ENCODE assay signal across 8 mouse cellular contexts in the genomic region with DNA sequence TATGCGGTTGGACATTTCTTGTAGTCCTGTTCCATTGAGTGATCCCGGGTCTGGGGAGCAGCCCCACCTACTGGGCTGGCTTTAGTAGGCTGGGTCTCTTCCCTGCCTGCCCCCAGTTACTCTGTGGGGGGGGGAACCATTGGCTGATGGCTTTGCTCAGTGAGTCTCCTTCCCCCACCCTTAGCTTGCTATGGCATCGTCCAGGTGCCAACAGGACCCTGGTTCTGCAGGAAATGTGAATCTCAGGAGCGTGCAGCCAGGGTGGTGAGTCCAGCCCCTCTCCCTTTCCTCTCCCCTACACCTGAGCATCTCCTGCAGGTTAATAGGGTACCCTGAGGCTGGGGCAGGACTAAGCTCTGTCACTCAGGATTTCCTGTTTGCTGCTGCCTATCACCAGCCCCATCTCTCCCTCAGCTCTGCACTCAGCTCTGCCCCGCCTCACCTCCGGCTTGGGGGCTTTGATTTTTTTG. TPM values are rescaled to one million over a fixed set of nuclear protein-coding genes. Genes with fewer than 3 reads are reported as not detected.
DNase-seq lines count a peak whose midpoint lies in the region; ATAC-seq and TF ChIP-seq lines count a peak whose summit lies in the region.

No protein-coding gene starts in this region.

- peak; percentile 32 for TF ChIP-seq CTCF in heart, postnatal 0 days (IDR thresholded peaks at IDR 0.05; ENCODE audit: low read depth)

- TF ChIP-seq EP300 in heart, postnatal 0 days (IDR thresholded peaks at IDR 0.05; ENCODE audit: low read depth) = no peak

- peak overlapping the region; percentile 92 for H3K4me3 ChIP-seq in heart, postnatal 0 days (ENCODE audit: low read depth, low read length)
- H3K4me3 ChIP-seq in limb, embryonic 15.5 days = peak overlapping the region; percentile 87
- peak overlapping the region; percentile 78 for H3K4me3 ChIP-seq in stomach, embryonic 15.5 days (replicated peaks)

- H3K4me1 ChIP-seq in heart, postnatal 0 days (ENCODE audit: control insufficient read depth, insufficient read depth) = peaks cover 23% of the 10 kb centered on the region
- H3K4me1 ChIP-seq in limb, embryonic 15.5 days = peaks cover 54% of the 10 kb centered on the region
- peaks cover 46% of the 10 kb centered on the region for H3K4me1 ChIP-seq in stomach, embryonic 15.5 days

- peaks cover 30% of the 10 kb centered on the region for H3K36me3 ChIP-seq in heart, postnatal 0 days (replicated peaks; ENCODE audit: control insufficient read depth, insufficient read depth, low read length)
- peaks cover 42% of the 10 kb centered on the region for H3K36me3 ChIP-seq in limb, embryonic 15.5 days
- peaks cover 24% of the 10 kb centered on the region for H3K36me3 ChIP-seq in stomach, embryonic 15.5 days

- peak overlapping the region; percentile 84 for H3K4me2 ChIP-seq in heart, postnatal 0 days (ENCODE audit: low read depth, low read length)
- H3K4me2 ChIP-seq in limb, embryonic 15.5 days = peak overlapping the region; percentile 69
- H3K4me2 ChIP-seq in stomach, embryonic 15.5 days = peak overlapping the region; percentile 84

- no peaks in the 10 kb centered on the region for H3K27me3 ChIP-seq in heart, postnatal 0 days (ENCODE audit: control insufficient read depth, insufficient read depth, low read length)
- peaks cover 17% of the 10 kb centered on the region for H3K27me3 ChIP-seq in limb, embryonic 15.5 days
- H3K27me3 ChIP-seq in stomach, embryonic 15.5 days (replicated peaks) = peaks cover 10% of the 10 kb centered on the region; the same call in 1 of the 2 replicates

- 31% methylated on average over 6 of the region's 6 CpGs for WGBS in heart, postnatal 0 days
- WGBS in limb, embryonic 15.5 days = 32% methylated on average over 6 of the region's 6 CpGs
- 28% methylated on average over 6 of the region's 6 CpGs for WGBS in stomach, embryonic 15.5 days

- H3K9me3 ChIP-seq in heart, postnatal 0 days (replicated peaks; ENCODE audit: control insufficient read depth, low read length) = no peaks in the 10 kb centered on the region
- no peaks in the 10 kb centered on the region for H3K9me3 ChIP-seq in limb, embryonic 15.5 days
- no peaks in the 10 kb centered on the region for H3K9me3 ChIP-seq in stomach, embryonic 15.5 days

- no peak for ATAC-seq in heart, postnatal 0 days (ENCODE audit: insufficient read depth, low read depth)
- no peak for ATAC-seq in limb, embryonic 15.5 days (ENCODE audit: insufficient number of reproducible peaks, low FRiP score, low TSS enrichment, low read depth)
- no peak for ATAC-seq in stomach, embryonic 15.5 days (ENCODE audit: insufficient read depth, low FRiP score, low read depth)
- no peak for ATAC-seq in megakaryocyte progenitor cell, adult 5-6 weeks (replicated peaks; ENCODE audit: poor library complexity)

- H3K27ac ChIP-seq in heart, postnatal 0 days (ENCODE audit: low read depth) = peak overlapping the region; percentile 84; the same call in 1 of the 2 replicates
- H3K27ac ChIP-seq in limb, embryonic 15.5 days = 0 out of 2 replicates have a peak overlapping the region, but pooled peaks have one; percentile 84
- H3K27ac ChIP-seq in stomach, embryonic 15.5 days = no peak overlapping the region

- peak; percentile 64 for DNase-seq in cerebellum, adult 11-12 months
- no peak for DNase-seq in cerebellum, postnatal 14 days
- DNase-seq in Muller cell, postnatal 12 days (ENCODE audit: inconsistent ontology term) = peak; percentile 33
- DNase-seq in heart, postnatal 0 days (ENCODE audit: low spot score) = no peak
- no peak for DNase-seq in urinary bladder, adult 2 months (ENCODE audit: low spot score)

- no peak overlapping the region for H3K9ac ChIP-seq in heart, postnatal 0 days (replicated peaks; ENCODE audit: low read depth, low read length)
- no peak overlapping the region for H3K9ac ChIP-seq in limb, embryonic 15.5 days
- H3K9ac ChIP-seq in stomach, embryonic 15.5 days = no peak overlapping the region

RNA-seq across cellular contexts. Expression of gene Mllt6, which starts 1.6 kb away (rescaled TPM):
- 45.2 and 46.1 TPM in 2 replicates for total RNA-seq in heart, postnatal 0 days (2014; rRNA removed; ENCODE audit: low replicate concordance)
- 1.6 and 1.7 TPM in 2 replicates for polyA plus RNA-seq in heart, postnatal 0 days (2015; fragmentation: Nextera tagmentation; extraction: Ambion mirVana)
- 2.4 and 2.6 TPM in 2 replicates for polyA plus RNA-seq in limb, embryonic 15.5 days (2015; fragmentation: Nextera tagmentation; extraction: Ambion mirVana)
- polyA plus RNA-seq in stomach, embryonic 15.5 days (2015; fragmentation: Nextera tagmentation; extraction: Ambion mirVana) = 2.2 TPM in 2 replicates
- polyA plus RNA-seq in urinary bladder, adult 2 months (2012; rRNA removed) = 30.2 and 37.2 TPM in 2 replicates
- 3.3 and 4.5 TPM in 2 replicates for total RNA-seq in megakaryocyte progenitor cell, adult 5-6 weeks (2015)
- 5.8 and 7.2 TPM in 2 replicates for total RNA-seq in megakaryocyte progenitor cell, adult 5-6 weeks (2017)

RNA-seq across cellular contexts. Expression of gene Cisd3, which starts 20.8 kb away (rescaled TPM):
- 46.1 and 50.8 TPM in 2 replicates for total RNA-seq in heart, postnatal 0 days (2014; rRNA removed; ENCODE audit: low replicate concordance)
- polyA plus RNA-seq in heart, postnatal 0 days (2015; fragmentation: Nextera tagmentation; extraction: Ambion mirVana) = 125 and 135 TPM in 2 replicates
- polyA plus RNA-seq in limb, embryonic 15.5 days (2015; fragmentation: Nextera tagmentation; extraction: Ambion mirVana) = 13.5 and 18.6 TPM in 2 replicates
- 37.2 and 40.7 TPM in 2 replicates for polyA plus RNA-seq in stomach, embryonic 15.5 days (2015; fragmentation: Nextera tagmentation; extraction: Ambion mirVana)
- 55.7 and 56.2 TPM in 2 replicates for polyA plus RNA-seq in urinary bladder, adult 2 months (2012; rRNA removed)
- 17.4 and 24.9 TPM in 2 replicates for total RNA-seq in megakaryocyte progenitor cell, adult 5-6 weeks (2015)
- total RNA-seq in megakaryocyte progenitor cell, adult 5-6 weeks (2017) = 3.5 and 5.4 TPM in 2 replicates

RNA-seq across cellular contexts. Expression of gene Epop, which starts 35.3 kb away (rescaled TPM):
- 3.6 and 6.0 TPM in 2 replicates for total RNA-seq in heart, postnatal 0 days (2014; rRNA removed; ENCODE audit: low replicate concordance)
- 0.15 and 0.32 TPM in 2 replicates for polyA plus RNA-seq in heart, postnatal 0 days (2015; fragmentation: Nextera tagmentation; extraction: Ambion mirVana)
- polyA plus RNA-seq in limb, embryonic 15.5 days (2015; fragmentation: Nextera tagmentation; extraction: Ambion mirVana) = 1.9 and 3.2 TPM in 2 replicates
- polyA plus RNA-seq in stomach, embryonic 15.5 days (2015; fragmentation: Nextera tagmentation; extraction: Ambion mirVana) = 3.7 and 3.9 TPM in 2 replicates
- 0.77 and 0.80 TPM in 2 replicates for polyA plus RNA-seq in urinary bladder, adult 2 months (2012; rRNA removed)
- total RNA-seq in megakaryocyte progenitor cell, adult 5-6 weeks (2015) = 3.4 and 4.0 TPM in 2 replicates
- 0.62 and 0.91 TPM in 2 replicates for total RNA-seq in megakaryocyte progenitor cell, adult 5-6 weeks (2017)

RNA-seq across cellular contexts. Expression of gene Pcgf2, which starts 35.5 kb away (rescaled TPM):
- 1.1 and 3.6 TPM in 2 replicates for total RNA-seq in heart, postnatal 0 days (2014; rRNA removed; ENCODE audit: low replicate concordance)
- polyA plus RNA-seq in heart, postnatal 0 days (2015; fragmentation: Nextera tagmentation; extraction: Ambion mirVana) = 6.0 and 7.1 TPM in 2 replicates
- polyA plus RNA-seq in limb, embryonic 15.5 days (2015; fragmentation: Nextera tagmentation; extraction: Ambion mirVana) = 13.1 and 14.7 TPM in 2 replicates
- 12.1 and 13.6 TPM in 2 replicates for polyA plus RNA-seq in stomach, embryonic 15.5 days (2015; fragmentation: Nextera tagmentation; extraction: Ambion mirVana)
- polyA plus RNA-seq in urinary bladder, adult 2 months (2012; rRNA removed) = 41.1 and 46.4 TPM in 2 replicates
- total RNA-seq in megakaryocyte progenitor cell, adult 5-6 weeks (2015) = 3.9 and 4.6 TPM in 2 replicates
- total RNA-seq in megakaryocyte progenitor cell, adult 5-6 weeks (2017) = 1.2 and 1.5 TPM in 2 replicates

RNA-seq across cellular contexts. Expression of gene Psmb3, which starts 38.4 kb away (rescaled TPM):
- total RNA-seq in heart, postnatal 0 days (2014; rRNA removed; ENCODE audit: low replicate concordance) = 486 and 592 TPM in 2 replicates
- 495 and 503 TPM in 2 replicates for polyA plus RNA-seq in heart, postnatal 0 days (2015; fragmentation: Nextera tagmentation; extraction: Ambion mirVana)
- polyA plus RNA-seq in limb, embryonic 15.5 days (2015; fragmentation: Nextera tagmentation; extraction: Ambion mirVana) = 413 and 414 TPM in 2 replicates
- 396 and 424 TPM in 2 replicates for polyA plus RNA-seq in stomach, embryonic 15.5 days (2015; fragmentation: Nextera tagmentation; extraction: Ambion mirVana)
- 264 and 322 TPM in 2 replicates for polyA plus RNA-seq in urinary bladder, adult 2 months (2012; rRNA removed)
- total RNA-seq in megakaryocyte progenitor cell, adult 5-6 weeks (2015) = 114 and 126 TPM in 2 replicates
- total RNA-seq in megakaryocyte progenitor cell, adult 5-6 weeks (2017) = 158 and 185 TPM in 2 replicates

Comparison
In these comparisons a context has a peak if more than half of its experiments do, and no peak if none do; other contexts are left out.
1. DNase-seq: peak in cerebellum, adult 11-12 months (single experiment) and Muller cell, postnatal 12 days (single experiment); none in cerebellum, postnatal 14 days (0 of 2), heart, postnatal 0 days (single experiment) and urinary bladder, adult 2 months (single experiment).
2. Peak in every context shown above with its lines, with median percentiles within 50 percentile points of each other: H3K4me2 ChIP-seq and H3K4me3 ChIP-seq.